Mouse (Mus musculus) gastrocnemius, postnatal 36 days (tissue): ENCODE measurements around the gene Vegfc. TPM values are rescaled to one million over a fixed set of nuclear protein-coding genes. Genes with fewer than 3 reads are reported as not detected.

ENCODE experiments used
- DNase-seq, 2 experiments: peaks; one replicate each; pipeline ENCODE4 v3.0.0; 2022
- intact Hi-C: fragments of 180-260 bp; cut with DNase I; formaldehyde crosslinking; loops from one replicate; pipeline ENCODE4 v1.15.1; 2025
- total RNA-seq, 2 experiments: library from RNA; stranded (reverse); gene quantifications; 2 replicates each; pipeline ENCODE4 v1.2.3; 2021

Vegfc gene
- total RNA-seq, 2 experiments from 2014 or later: 1.1 to 1.8 TPM

GRCm38 (mm10) chr8:54185336-54185735, 107.9 kb downstream of the Vegfc start:
- DNase-seq: no peak
- intact Hi-C loops: no loop called here

- intact Hi-C loops: no loop called here
- no peak for DNase-seq
Measured at GRCm38 (mm10) chr8:54185927-54186326, 108.5 kb downstream of the Vegfc start.

GRCm38 (mm10) chr8:54216250-54216649, 138.8 kb downstream of the Vegfc start:
- DNase-seq: no peak

GRCm38 (mm10) chr8:54228801-54229204, 151.4 kb downstream of the Vegfc start:
- DNase-seq: no peak
- intact Hi-C loops: no loop called here

More at GRCm38 (mm10) chr8:54216250-54216649, 138.8 kb downstream of the Vegfc start:
- intact Hi-C loops: no loop called here

GRCm38 (mm10) chr8:54230638-54231037, 153.2 kb downstream of the Vegfc start:
- no peak for DNase-seq
- intact Hi-C loops: no loop called here

GRCm38 (mm10) chr8:54233316-54233715, 155.9 kb downstream of the Vegfc start:
- intact Hi-C loops: no loop called here
- DNase-seq: no peak
